Mouse (Mus musculus): ENCODE measurements around the gene A930017K11Rik. TPM values are rescaled to one million over a fixed set of nuclear protein-coding genes. Genes with fewer than 3 reads are reported as not detected.

Gene A930017K11Rik
- total and polyA plus RNA-seq, 3 experiments: 0.27 to 0.61 (median 0.37) TPM

DNA sequence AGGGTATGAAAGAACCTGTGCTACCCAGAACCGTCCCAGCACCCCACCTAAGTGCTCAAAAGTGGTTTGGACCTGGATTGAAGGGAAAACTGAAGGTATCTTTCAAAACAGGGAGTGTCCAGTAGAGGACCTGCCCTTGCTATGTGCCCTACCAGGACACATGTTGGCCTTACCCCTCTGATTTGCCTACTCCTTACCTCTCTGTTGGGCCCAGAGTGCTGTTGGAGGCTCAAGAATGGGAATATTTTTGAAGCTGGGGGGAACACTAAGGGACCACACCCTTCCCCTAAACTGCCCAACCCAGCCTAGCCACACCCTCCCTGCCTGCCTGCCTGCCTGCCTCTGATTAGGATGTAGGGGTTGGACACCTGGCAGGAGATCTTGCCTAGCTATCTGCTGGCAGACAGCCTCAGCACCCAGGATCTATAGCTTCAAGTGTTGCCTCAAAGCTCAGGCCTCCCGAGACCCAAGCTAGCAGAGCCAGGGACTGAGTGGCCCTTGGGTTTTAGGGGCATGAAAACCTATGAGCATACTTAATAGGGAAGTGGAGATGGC lies 9.7 kb downstream of the A930017K11Rik start:
- no peak for TF ChIP-seq EP300 (IDR thresholded peaks at IDR 0.05; ENCODE audit: insufficient read depth, low read depth, low read length)
- TF ChIP-seq CTCF (IDR thresholded peaks at IDR 0.05): no peak
- no peak for TF ChIP-seq POLR2A (IDR thresholded peaks at IDR 0.05; ENCODE audit: insufficient read depth, low read depth, low read length)
- Histone ChIP-seq H3K4me1 (ENCODE audit: control insufficient read depth, insufficient read depth, low read length) (peaks cover 5% of the 10 kb centered on the region), H3K79me2 (replicated peaks; ENCODE audit: control insufficient read depth, insufficient read depth, low read length) (no peaks in the 10 kb centered on the region), H3K36me3 (ENCODE audit: control insufficient read depth, insufficient read depth, low read length) (no peaks in the 10 kb centered on the region), H3K4me3 (no peak overlapping the region), H3K27me3 (ENCODE audit: control insufficient read depth, insufficient read depth, low read length) (no peaks in the 10 kb centered on the region), H3K9ac (ENCODE audit: low read depth, low read length) (no peak overlapping the region), H3K27ac (0 out of 2 replicates have a peak overlapping the region, but pooled peaks have one; percentile 9)
- no peak for DNase-seq
- 69% methylated on average over 2 of the region's 2 CpGs for WGBS
- intact Hi-C loops (cut with DNase I): loop anchor here (5.0 kb wide), 1 partner anchor 50 kb away; no protein-coding TSS in a partner anchor

DNA sequence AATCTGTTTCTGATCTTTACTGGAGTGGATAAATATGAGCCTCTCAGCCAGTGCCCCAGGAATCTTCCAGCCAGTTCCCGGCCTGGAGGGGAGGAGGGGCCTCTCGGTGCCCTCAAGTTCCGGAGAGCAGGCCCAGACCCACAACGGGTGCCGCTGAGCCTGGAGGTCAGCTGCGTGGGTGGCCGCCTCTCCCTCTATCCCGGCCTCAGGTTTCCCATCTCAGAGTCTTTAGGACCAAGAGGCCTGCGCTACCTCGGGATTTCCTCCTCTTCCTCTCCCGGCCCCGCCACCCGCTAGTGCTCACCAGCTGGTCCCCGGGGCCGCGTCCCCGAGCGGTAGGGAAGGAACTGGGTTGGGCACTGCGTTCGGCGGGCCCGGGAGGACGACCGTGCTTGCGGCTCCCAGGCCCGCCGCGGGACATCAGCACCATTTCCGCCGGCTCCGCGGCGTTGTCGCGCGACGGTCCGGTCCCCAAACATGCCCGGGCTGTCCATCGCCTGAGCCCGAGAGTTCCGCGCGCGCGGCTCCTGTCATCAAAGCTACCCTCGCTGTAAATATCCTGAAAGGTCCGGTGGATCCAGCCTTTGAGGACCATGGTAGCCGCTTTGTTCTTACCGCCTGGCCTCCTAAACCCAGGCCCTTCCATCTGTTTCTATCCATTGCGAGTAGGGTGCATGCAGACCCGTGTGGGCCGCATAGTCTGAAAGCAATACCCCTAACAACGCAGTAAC lies 10.7 kb downstream of the A930017K11Rik start:
- peaks cover 5% of the 10 kb centered on the region for H3K4me1 ChIP-seq (ENCODE audit: control insufficient read depth, insufficient read depth, low read length)
- peak overlapping the region; percentile 92 for H3K9ac ChIP-seq (ENCODE audit: low read depth, low read length)
- H3K27ac ChIP-seq: peak overlapping the region; percentile 79
- 3% methylated on average over 54 of the region's 54 CpGs for WGBS
- TF ChIP-seq POLR2A (IDR thresholded peaks at IDR 0.05; ENCODE audit: insufficient read depth, low read depth, low read length): peak; percentile 69
- TF ChIP-seq EP300 (IDR thresholded peaks at IDR 0.05; ENCODE audit: insufficient read depth, low read depth, low read length): no peak
- no peaks in the 10 kb centered on the region for H3K27me3 ChIP-seq (ENCODE audit: control insufficient read depth, insufficient read depth, low read length)
- H3K79me2 ChIP-seq (replicated peaks; ENCODE audit: control insufficient read depth, insufficient read depth, low read length): no peaks in the 10 kb centered on the region
- no peaks in the 10 kb centered on the region for H3K36me3 ChIP-seq (ENCODE audit: control insufficient read depth, insufficient read depth, low read length)
- H3K4me3 ChIP-seq: peak overlapping the region; percentile 74
- intact Hi-C loops (cut with DNase I): loop anchor here (2.0 to 5.0 kb wide), 3 partner anchors 21 to 49 kb away; no protein-coding TSS in a partner anchor
- peak; percentile 86 to 90 for DNase-seq

DNA sequence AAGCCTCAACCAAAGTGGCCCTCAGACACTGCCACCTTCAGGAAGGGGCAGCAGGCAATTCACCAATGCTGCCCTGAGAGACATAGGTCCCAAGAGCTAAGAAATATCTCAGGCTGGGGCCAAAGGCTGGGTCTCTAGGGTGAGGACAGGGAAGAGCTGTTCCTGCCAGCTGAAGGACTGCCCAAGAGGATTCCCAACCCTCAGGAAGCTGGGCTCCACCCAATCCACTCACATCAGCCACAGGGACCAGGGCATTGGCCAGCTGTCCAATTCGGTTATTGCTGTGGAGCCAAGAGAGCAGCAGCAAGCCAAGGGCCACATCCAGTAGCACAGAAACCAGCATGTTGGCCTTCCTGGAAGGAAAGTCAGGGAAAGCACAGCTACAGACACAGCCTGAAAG lies 17.8 kb downstream of the A930017K11Rik start:
- DNase-seq: peak in 1 of 2 experiments; percentile 26
- Histone ChIP-seq H3K9ac (ENCODE audit: low read depth, low read length) (no peak overlapping the region), H3K27me3 (ENCODE audit: control insufficient read depth, insufficient read depth, low read length) (no peaks in the 10 kb centered on the region), H3K4me1 (ENCODE audit: control insufficient read depth, insufficient read depth, low read length) (no peaks in the 10 kb centered on the region), H3K79me2 (replicated peaks; ENCODE audit: control insufficient read depth, insufficient read depth, low read length) (no peaks in the 10 kb centered on the region), H3K4me3 (no peak overlapping the region), H3K27ac (no peak overlapping the region), H3K36me3 (ENCODE audit: control insufficient read depth, insufficient read depth, low read length) (no peaks in the 10 kb centered on the region)
- TF ChIP-seq EP300 (IDR thresholded peaks at IDR 0.05; ENCODE audit: insufficient read depth, low read depth, low read length): no peak
- TF ChIP-seq CTCF (IDR thresholded peaks at IDR 0.05): no peak
- no peak for TF ChIP-seq POLR2A (IDR thresholded peaks at IDR 0.05; ENCODE audit: insufficient read depth, low read depth, low read length)
- intact Hi-C loops (cut with DNase I): no loop called here
- WGBS: 45% methylated on average over 1 of the region's 1 CpGs

DNA sequence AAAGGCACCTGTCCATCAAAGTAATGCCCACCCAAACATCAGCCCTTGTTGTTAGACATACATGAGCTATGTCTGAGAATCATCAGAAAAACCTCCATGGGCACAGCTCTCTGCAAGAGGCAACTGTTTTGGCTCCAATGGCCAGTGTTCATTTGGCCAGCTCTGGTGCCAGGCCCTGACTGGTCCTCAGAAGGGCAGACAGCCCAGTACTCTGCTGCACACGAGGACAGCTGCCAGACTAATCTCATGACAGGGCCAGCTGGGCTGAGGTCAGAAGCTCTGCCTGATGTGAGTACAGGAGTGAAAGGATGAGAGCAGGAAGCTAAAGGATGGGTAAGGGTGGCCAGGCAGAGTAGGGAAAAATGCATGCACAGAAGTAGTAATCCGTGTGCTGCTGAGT lies 27.0 kb downstream of the A930017K11Rik start:
- WGBS: 58% methylated on average over 2 of the region's 2 CpGs
- peak overlapping the region; percentile 5; the same call in 1 of the 2 replicates for H3K27ac ChIP-seq
- no peak for TF ChIP-seq CTCF (IDR thresholded peaks at IDR 0.05)
- peak; percentile 90 for TF ChIP-seq EP300 (IDR thresholded peaks at IDR 0.05; ENCODE audit: insufficient read depth, low read depth, low read length)
- intact Hi-C loops (cut with DNase I): no loop called here
- H3K27me3 ChIP-seq (ENCODE audit: control insufficient read depth, insufficient read depth, low read length): no peaks in the 10 kb centered on the region
- H3K4me3 ChIP-seq: no peak overlapping the region
- no peaks in the 10 kb centered on the region for H3K4me1 ChIP-seq (ENCODE audit: control insufficient read depth, insufficient read depth, low read length)
- peak; percentile 54 to 77 for DNase-seq
- no peaks in the 10 kb centered on the region for H3K36me3 ChIP-seq (ENCODE audit: control insufficient read depth, insufficient read depth, low read length)
- H3K79me2 ChIP-seq (replicated peaks; ENCODE audit: control insufficient read depth, insufficient read depth, low read length): no peaks in the 10 kb centered on the region
- no peak overlapping the region for H3K9ac ChIP-seq (ENCODE audit: low read depth, low read length)

DNA sequence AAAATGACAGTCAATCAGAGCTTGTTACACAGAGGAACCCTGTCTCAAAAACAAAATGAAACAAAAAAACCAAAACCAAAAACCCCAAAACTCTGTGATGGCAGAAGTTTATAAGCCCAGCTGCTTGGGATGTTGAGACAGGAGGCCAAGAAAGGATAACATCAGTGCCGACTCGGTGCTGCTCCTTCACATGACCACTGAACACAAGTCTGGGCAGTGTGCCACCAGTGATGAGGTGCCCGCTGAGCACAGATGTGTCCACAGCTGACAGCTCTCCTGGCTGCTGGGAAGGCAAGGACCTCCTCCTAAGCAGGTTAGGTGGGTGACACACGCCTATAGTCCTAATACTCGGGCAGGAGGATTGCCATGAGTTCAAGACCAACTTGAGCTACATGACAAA lies 30.2 kb downstream of the A930017K11Rik start:
- Histone ChIP-seq H3K4me3 (no peak overlapping the region), H3K27ac (no peak overlapping the region), H3K9ac (ENCODE audit: low read depth, low read length) (no peak overlapping the region), H3K27me3 (ENCODE audit: control insufficient read depth, insufficient read depth, low read length) (no peaks in the 10 kb centered on the region), H3K36me3 (ENCODE audit: control insufficient read depth, insufficient read depth, low read length) (no peaks in the 10 kb centered on the region), H3K4me1 (ENCODE audit: control insufficient read depth, insufficient read depth, low read length) (peaks cover 8% of the 10 kb centered on the region), H3K79me2 (replicated peaks; ENCODE audit: control insufficient read depth, insufficient read depth, low read length) (peaks cover 10% of the 10 kb centered on the region)
- no peak for TF ChIP-seq EP300 (IDR thresholded peaks at IDR 0.05; ENCODE audit: insufficient read depth, low read depth, low read length)
- WGBS: 58% methylated on average over 5 of the region's 5 CpGs
- intact Hi-C loops (cut with DNase I): no loop called here
- DNase-seq: peak in 1 of 2 experiments; percentile 28

Measured in heart, adult 2 months (tissue).